Mouse (Mus musculus) MEL (cell line): ENCODE results near the gene D10Wsu102e.

Experiments
- CHD1 ChIP-seq: IDR thresholded peaks from 2 replicates; pipeline ENCODE4 v1.6.1; 2012; ENCODE audit warnings: low read depth, mild to moderate bottlenecking, inconsistent platforms, low read length, improper control_type of control experiment
- CTCF ChIP-seq, 3 experiments: IDR thresholded peaks in 2 of 3; conservative IDR thresholded peaks in 1 of 3; 2 replicates each; pipeline ENCODE4 v1.5.1; 2011 to 2012; ENCODE audit warnings: low read length in 3 of 3, low read depth in 2 of 3, mild to moderate bottlenecking in 2 of 3, improper control_type of control experiment in 1 of 3, inconsistent platforms in 1 of 3, mixed read lengths in 1 of 3, moderate library complexity in 1 of 3; ENCODE audit not compliant: control insufficient read depth in 1 of 3, insufficient read depth in 1 of 3, poor library complexity in 1 of 3, severe bottlenecking in 1 of 3
- EP300 ChIP-seq, 2 experiments: IDR thresholded peaks; 2 replicates each; pipeline ENCODE4 v1.6.1; 2011; ENCODE audit warnings: improper control_type of control experiment in 2 of 2, low read length in 2 of 2, low read depth in 1 of 2, mild to moderate bottlenecking in 1 of 2
- HCFC1 ChIP-seq: IDR thresholded peaks from 2 replicates; pipeline ENCODE4 v1.6.1; 2012; ENCODE audit warnings: low read depth, mild to moderate bottlenecking, inconsistent platforms, low read length, improper control_type of control experiment, moderate library complexity
- POLR2A ChIP-seq, 2 experiments: IDR thresholded peaks; 2 replicates each; pipeline ENCODE4 v1.6.1; 2011 to 2012; ENCODE audit warnings: low read length in 2 of 2, mild to moderate bottlenecking in 2 of 2, control low read depth in 1 of 2, improper control_type of control experiment in 1 of 2, low read depth in 1 of 2, moderate library complexity in 1 of 2; ENCODE audit not compliant: control insufficient read depth in 1 of 2, insufficient read depth in 1 of 2, poor library complexity in 1 of 2
- POLR2AphosphoS5 ChIP-seq: IDR thresholded peaks from 2 replicates; pipeline ENCODE4 v1.6.1; 2012; ENCODE audit warnings: low read depth, borderline replicate concordance, mild to moderate bottlenecking, inconsistent platforms, low read length, moderate library complexity, mixed read lengths
- RCOR1 ChIP-seq: IDR thresholded peaks from 2 replicates; pipeline ENCODE4 v1.6.1; 2012; ENCODE audit warnings: low read depth, mild to moderate bottlenecking, inconsistent platforms, low read length, improper control_type of control experiment
- TCF12 ChIP-seq: IDR thresholded peaks from 2 replicates; pipeline ENCODE4 v1.6.1; 2014; ENCODE audit warnings: low read depth, mild to moderate bottlenecking, inconsistent platforms, low read length, improper control_type of control experiment, moderate library complexity

GRCm38 (mm10) chr10:83336336-83336735, 23.7 kb upstream of the D10Wsu102e start:
- no peak for TF ChIP-seq CTCF (IDR thresholded peaks at IDR 0.05 in 2 of 3, conservative IDR thresholded peaks at IDR 0.05 in 1 of 3; ENCODE audit: control insufficient read depth in 1 of 3, insufficient read depth in 1 of 3, low read depth in 2 of 3, low read length in 3 of 3, poor library complexity in 1 of 3, severe bottlenecking in 1 of 3)
- TF ChIP-seq POLR2A (IDR thresholded peaks at IDR 0.05; ENCODE audit: control insufficient read depth in 1 of 2, insufficient read depth in 1 of 2, low read depth in 1 of 2, low read length in 2 of 2, poor library complexity in 1 of 2): no peak
- no peak for TF ChIP-seq EP300 (IDR thresholded peaks at IDR 0.05; ENCODE audit: low read depth in 1 of 2, low read length in 2 of 2)
- no peak for TF ChIP-seq CHD1
- no peak for TF ChIP-seq TCF12
- no peak for TF ChIP-seq HCFC1
- no peak for TF ChIP-seq POLR2AphosphoS5
- no peak for TF ChIP-seq RCOR1
